Mouse (Mus musculus) forebrain, postnatal 0 days (tissue): ENCODE results near the gene Sparcl1. TPM values are rescaled to one million over a fixed set of nuclear protein-coding genes. Genes with fewer than 3 reads are reported as not detected.

ENCODE experiments used
- ATAC-seq: fragments of 200-750 bp; cut with Nextera tagmentation; 2 replicates; pipeline ENCODE4 v1.8.0; 2017; ENCODE audit warnings: mild to moderate bottlenecking, moderate library complexity
- DNase-seq: peaks from one replicate; pipeline ENCODE4 v3.0.0-alpha.2; 2015
- H3K27ac ChIP-seq: fragments of 300-500 bp; sonication (generic); 2 replicates; pipeline ENCODE4 v1.5.1; 2014; ENCODE audit warnings: low read depth, mild to moderate bottlenecking, antibody characterized with exemption, low read length, moderate library complexity, mixed read lengths
- H3K27me3 ChIP-seq: fragments of 300-500 bp; sonication (generic); 2 replicates; pipeline ENCODE4 v1.6.1; 2014; ENCODE audit warnings: mild to moderate bottlenecking, low read length, mixed read lengths; ENCODE audit not compliant: insufficient read depth
- H3K36me3 ChIP-seq: fragments of 300-500 bp; sonication (generic); 2 replicates; pipeline ENCODE4 v1.6.1; 2014; ENCODE audit warnings: mild to moderate bottlenecking, moderate library complexity; ENCODE audit not compliant: insufficient read depth
- H3K4me1 ChIP-seq: fragments of 300-500 bp; sonication (generic); 2 replicates; pipeline ENCODE4 v1.6.1; 2014; ENCODE audit warnings: antibody characterized with exemption; ENCODE audit not compliant: insufficient read depth
- H3K4me2 ChIP-seq: fragments of 300-500 bp; sonication (generic); 2 replicates; pipeline ENCODE4 v1.6.1; 2014; ENCODE audit warnings: low read depth, mild to moderate bottlenecking, moderate library complexity
- H3K4me3 ChIP-seq: fragments of 300-500 bp; sonication (generic); 2 replicates; pipeline ENCODE4 v1.5.1; 2014; ENCODE audit warnings: low read depth, low read length, mixed read lengths
- H3K9ac ChIP-seq: fragments of 300-500 bp; sonication (generic); 2 replicates; pipeline ENCODE4 v1.6.1; 2014; ENCODE audit warnings: mild to moderate bottlenecking
- H3K9me3 ChIP-seq: fragments of 300-500 bp; sonication (generic); 2 replicates; pipeline ENCODE4 v1.6.1; 2016; ENCODE audit warnings: low read length
- CTCF ChIP-seq: sonication (generic); IDR thresholded peaks from 2 replicates; pipeline ENCODE4 v1.5.1; 2016; ENCODE audit warnings: antibody characterized with exemption, control low read depth, low read depth
- WGBS: fragments of 180-500 bp; shearing (Covaris S2); extraction: QIAGEN DNeasy Blood & Tissue Kit; methylation state at CpG from one replicate; pipeline ENCODE4 v1.1.7; 2014; 5-methylcytosine and 5-hydroxymethylcytosine counted together
- polyA plus RNA-seq: library from polyadenylated mRNA; unstranded; fragments of >200 nt; fragmentation: Nextera tagmentation; extraction: Ambion mirVana; gene quantifications from 2 replicates; pipeline ENCODE4 v1.2.1, GENCODE M21; 2015
- total RNA-seq: library from RNA; depleted of rRNA; stranded (reverse); fragments of >200 nt; gene quantifications from 2 replicates; pipeline ENCODE4 v1.2.3, GENCODE M21; 2014

Gene Sparcl1
- total and polyA plus RNA-seq, 2 experiments from 2014 or later = 282 to 342 TPM

DNA sequence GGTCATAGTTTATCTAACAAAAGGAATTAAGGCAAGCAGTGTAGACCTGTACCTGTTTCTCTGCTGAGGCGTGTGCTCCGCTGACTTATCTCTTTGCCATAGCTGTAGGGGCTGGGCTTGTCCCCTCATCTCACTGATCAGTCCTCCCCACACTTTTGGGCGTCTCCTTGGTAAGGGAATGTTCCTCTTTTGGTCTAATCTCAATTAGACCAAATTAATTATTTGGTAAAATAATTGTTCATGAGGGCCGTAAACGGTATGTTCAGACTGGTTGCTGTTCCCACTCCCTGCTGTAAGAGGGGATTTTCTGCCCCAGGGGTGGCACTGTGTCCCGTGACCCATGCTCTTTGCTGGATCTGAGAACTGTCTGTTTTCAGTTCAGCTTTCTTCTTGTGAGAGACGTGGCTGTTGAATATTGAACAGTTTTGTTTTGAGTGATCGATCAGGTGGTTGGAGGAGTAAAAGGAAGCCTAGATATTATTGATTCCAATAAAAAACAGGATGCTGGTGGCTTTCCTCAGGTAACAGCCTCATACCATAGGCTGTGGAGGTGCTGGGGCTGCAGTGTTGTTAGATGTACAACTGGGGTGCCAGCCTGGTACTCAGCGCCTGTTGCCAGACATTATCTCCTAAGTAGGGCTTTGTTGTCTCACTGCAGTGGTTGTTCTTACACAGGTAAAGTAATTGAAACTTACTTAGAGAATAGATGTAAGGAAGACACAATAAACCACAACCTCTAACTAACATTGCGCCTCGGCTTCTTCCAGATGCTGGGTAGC, 50.6 kb downstream of the Sparcl1 start:
- Histone ChIP-seq H3K27me3 (no peaks in the 10 kb centered on the region), H3K4me2 (no peak overlapping the region), H3K36me3 (peaks cover 50% of the 10 kb centered on the region), H3K4me3 (no peak overlapping the region), H3K9ac (no peak overlapping the region), H3K27ac (no peak overlapping the region), H3K9me3 (no peaks in the 10 kb centered on the region), H3K4me1 (no peaks in the 10 kb centered on the region)
- no peak for ATAC-seq
- 87% methylated on average over 11 of the region's 11 CpGs for WGBS
- TF ChIP-seq CTCF = no peak
- no peak for DNase-seq

DNA sequence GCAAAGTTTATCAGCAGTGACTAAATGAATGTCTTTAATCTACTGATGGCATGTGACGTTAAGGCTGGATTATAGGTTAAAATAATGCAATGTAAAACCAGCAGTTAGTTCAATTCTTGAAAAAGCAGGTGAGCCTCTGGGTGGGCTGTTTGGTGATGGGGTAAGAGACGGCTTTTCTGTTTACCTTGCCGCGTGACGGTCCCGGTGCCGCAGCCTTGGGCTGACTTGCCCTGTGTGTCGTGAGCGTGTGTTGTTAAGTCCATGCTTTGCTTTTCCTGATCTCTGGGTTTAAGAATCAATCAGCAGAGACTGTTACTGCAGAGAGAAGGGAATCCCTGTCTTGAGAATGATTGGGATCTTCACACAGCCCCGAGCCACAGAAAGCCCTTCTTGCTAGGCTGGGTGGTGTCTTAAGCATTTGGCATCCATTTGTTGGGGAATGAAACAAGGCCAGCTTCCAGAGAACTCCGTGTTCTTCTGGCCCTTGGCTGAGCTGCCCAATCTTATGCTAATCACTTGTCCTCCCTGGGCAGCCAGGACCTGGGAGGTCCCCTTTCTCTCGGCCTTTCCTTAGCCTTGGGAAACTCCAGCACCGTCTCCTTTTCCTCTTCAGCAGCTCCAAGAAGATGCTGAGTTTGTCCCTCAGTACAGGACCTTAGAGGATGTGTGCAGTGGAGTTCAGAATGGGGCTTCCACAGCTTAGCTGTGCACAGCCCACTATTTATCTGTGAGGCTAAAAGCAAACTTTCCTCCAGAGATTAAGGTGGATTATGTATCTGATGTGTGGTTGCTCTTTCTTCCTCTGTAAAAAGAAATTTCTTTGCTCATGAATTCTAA, 51.4 kb downstream of the Sparcl1 start:
- no peak overlapping the region for H3K4me2 ChIP-seq
- H3K9ac ChIP-seq = no peak overlapping the region
- DNase-seq = no peak
- ATAC-seq = peak; percentile 50
- H3K9me3 ChIP-seq = no peaks in the 10 kb centered on the region
- no peak overlapping the region for H3K4me3 ChIP-seq
- 77% methylated on average over 13 of the region's 13 CpGs for WGBS
- H3K27ac ChIP-seq = no peak overlapping the region; the same call in 1 of the 2 replicates
- H3K4me1 ChIP-seq = no peaks in the 10 kb centered on the region
- no peak for TF ChIP-seq CTCF
- no peaks in the 10 kb centered on the region for H3K27me3 ChIP-seq
- peaks cover 51% of the 10 kb centered on the region for H3K36me3 ChIP-seq

DNA sequence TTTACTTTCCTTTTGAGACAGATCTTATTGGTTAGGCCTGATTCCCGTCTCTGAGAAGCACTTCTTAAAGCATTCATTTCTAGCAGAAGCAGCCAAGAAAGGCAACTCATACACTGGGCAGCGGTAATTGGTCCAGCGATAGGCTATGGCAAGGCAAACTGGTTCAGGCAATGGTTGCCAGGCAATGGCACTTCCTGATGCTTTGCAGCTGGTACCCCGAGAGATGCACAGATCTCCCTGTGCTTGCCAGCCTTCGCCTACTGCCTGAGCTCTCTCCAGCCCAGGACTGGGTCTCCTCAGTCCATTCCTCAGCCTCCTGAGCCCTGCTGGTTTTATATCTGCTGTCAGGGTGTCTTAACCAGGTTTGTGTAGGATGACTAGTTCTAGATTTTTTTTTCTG, 53.1 kb downstream of the Sparcl1 start:
- TF ChIP-seq CTCF = no peak
- H3K36me3 ChIP-seq = peaks cover 51% of the 10 kb centered on the region
- no peak overlapping the region for H3K4me3 ChIP-seq
- 0 out of 2 replicates have a peak overlapping the region, but pooled peaks have one; percentile 35 for H3K27ac ChIP-seq
- no peaks in the 10 kb centered on the region for H3K27me3 ChIP-seq
- WGBS = 68% methylated on average over 5 of the region's 5 CpGs
- H3K9me3 ChIP-seq = no peaks in the 10 kb centered on the region
- ATAC-seq = peak; percentile 38; the same call in 1 of the 2 replicates
- no peak for DNase-seq
- H3K4me1 ChIP-seq = no peaks in the 10 kb centered on the region
- H3K9ac ChIP-seq = no peak overlapping the region
- no peak overlapping the region for H3K4me2 ChIP-seq

DNA sequence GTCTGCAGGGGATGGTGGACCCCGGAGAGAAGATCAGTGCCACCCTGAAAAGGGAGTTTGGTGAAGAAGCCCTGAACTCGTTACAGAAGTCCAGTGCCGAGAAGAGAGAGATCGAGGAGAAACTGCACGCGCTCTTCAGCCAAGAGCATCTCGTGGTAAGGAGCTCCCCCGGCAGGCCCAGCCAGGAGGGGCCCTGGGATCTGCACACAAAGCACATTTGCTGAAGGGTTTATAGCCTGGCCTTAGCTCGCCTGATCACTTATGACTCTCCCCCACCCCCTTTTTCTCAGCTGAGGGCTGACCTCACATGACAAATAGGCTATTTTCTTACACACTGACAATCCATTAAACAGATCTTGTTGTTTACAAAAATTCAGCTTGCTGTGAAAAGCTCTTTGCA, 53.9 kb downstream of the Sparcl1 start:
- H3K27me3 ChIP-seq = no peaks in the 10 kb centered on the region
- no peak for TF ChIP-seq CTCF
- H3K4me1 ChIP-seq = no peaks in the 10 kb centered on the region
- ATAC-seq (no peak; the same call in 1 of the 2 replicates), DNase-seq (no peak)
- H3K9me3 ChIP-seq = no peaks in the 10 kb centered on the region
- no peak overlapping the region for H3K4me2 ChIP-seq
- peaks cover 46% of the 10 kb centered on the region for H3K36me3 ChIP-seq
- 71% methylated on average over 9 of the region's 9 CpGs for WGBS
- H3K9ac ChIP-seq = no peak overlapping the region
- H3K27ac ChIP-seq = no peak overlapping the region
- H3K4me3 ChIP-seq = no peak overlapping the region

DNA sequence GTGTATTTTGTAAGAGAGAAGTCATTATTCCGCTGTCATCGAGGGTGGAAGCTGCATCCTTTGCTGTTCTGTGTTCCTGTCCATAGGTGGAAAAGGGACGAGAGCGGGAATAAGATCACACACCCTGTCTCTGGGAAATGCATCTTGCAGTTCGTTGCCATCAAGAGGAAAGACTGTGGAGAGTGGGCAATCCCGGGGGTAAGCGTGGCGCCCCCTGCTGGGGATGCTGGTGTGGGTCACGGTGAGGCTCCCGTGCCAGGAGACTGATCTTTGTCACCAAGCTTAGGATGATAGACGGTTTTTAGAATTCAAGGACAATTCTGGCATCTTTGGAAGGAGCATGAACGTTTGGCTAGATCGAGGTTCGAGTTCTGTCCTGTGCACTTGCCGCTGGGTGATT, 55.5 kb downstream of the Sparcl1 start:
- no peak for ATAC-seq
- H3K4me2 ChIP-seq = no peak overlapping the region
- no peaks in the 10 kb centered on the region for H3K9me3 ChIP-seq
- H3K4me3 ChIP-seq = no peak overlapping the region
- peak; percentile 58 for TF ChIP-seq CTCF
- H3K27me3 ChIP-seq = no peaks in the 10 kb centered on the region
- no peak overlapping the region for H3K27ac ChIP-seq
- DNase-seq = no peak
- no peaks in the 10 kb centered on the region for H3K4me1 ChIP-seq
- WGBS = 66% methylated on average over 15 of the region's 15 CpGs
- H3K36me3 ChIP-seq = peaks cover 38% of the 10 kb centered on the region
- no peak overlapping the region for H3K9ac ChIP-seq

DNA sequence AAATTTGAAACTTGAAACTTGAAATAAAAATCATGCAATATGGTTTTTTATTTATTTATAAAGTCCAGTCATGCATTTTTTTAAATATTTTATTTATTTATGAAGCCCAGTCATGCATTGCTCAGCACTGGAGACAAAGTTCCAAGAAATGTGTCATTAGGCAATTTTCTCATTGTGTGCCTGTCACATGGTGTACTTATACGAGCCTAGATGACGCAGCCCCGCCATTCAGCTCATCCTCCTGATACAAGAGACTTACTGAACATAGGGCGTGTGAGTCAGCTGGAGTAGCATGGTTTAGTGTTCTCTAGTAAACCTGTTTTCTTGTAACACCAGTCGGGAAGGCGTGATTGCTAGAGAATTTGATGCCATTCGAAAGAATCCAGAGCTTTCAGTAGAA, 57.2 kb downstream of the Sparcl1 start:
- Histone ChIP-seq H3K4me1 (no peaks in the 10 kb centered on the region), H3K4me3 (no peak overlapping the region), H3K9ac (no peak overlapping the region), H3K36me3 (peaks cover 31% of the 10 kb centered on the region), H3K4me2 (no peak overlapping the region), H3K27ac (no peak overlapping the region), H3K27me3 (no peaks in the 10 kb centered on the region), H3K9me3 (no peaks in the 10 kb centered on the region)
- WGBS = 78% methylated on average over 7 of the region's 7 CpGs
- ATAC-seq (no peak), DNase-seq (no peak)
- TF ChIP-seq CTCF = no peak

DNA sequence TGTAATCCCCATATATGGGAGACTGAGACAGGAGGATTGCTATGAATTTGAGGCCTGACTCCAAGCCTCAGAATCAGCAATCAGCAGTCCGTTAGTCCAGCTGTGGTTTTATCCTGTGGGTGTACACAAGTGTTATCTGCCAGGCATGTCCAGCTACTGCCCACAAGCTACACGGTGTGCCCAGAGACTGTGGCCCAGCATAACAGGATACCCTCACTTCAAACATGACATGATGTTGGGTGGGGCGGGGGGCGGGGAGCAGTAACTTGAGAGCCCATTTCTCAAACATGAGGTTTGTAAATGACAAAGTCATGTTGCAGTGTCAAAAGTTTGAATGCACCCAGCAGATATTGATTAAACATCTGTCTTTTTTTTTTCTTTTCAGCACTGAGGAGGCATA, 57.7 kb downstream of the Sparcl1 start:
- DNase-seq = no peak
- ATAC-seq = no peak
- WGBS = 90% methylated on average over 4 of the region's 4 CpGs
- TF ChIP-seq CTCF = no peak
- H3K27ac ChIP-seq = no peak overlapping the region
- H3K36me3 ChIP-seq = peaks cover 26% of the 10 kb centered on the region
- H3K4me1 ChIP-seq = no peaks in the 10 kb centered on the region
- no peak overlapping the region for H3K4me3 ChIP-seq
- no peaks in the 10 kb centered on the region for H3K27me3 ChIP-seq
- H3K4me2 ChIP-seq = no peak overlapping the region
- no peak overlapping the region for H3K9ac ChIP-seq
- H3K9me3 ChIP-seq = no peaks in the 10 kb centered on the region
